In genomic region chr6:38882728-38883171, GRCm38 (mm10) we compare ENCODE assay signal across 10 mouse cellular contexts. TPM values are rescaled to one million over a fixed set of nuclear protein-coding genes. Genes with fewer than 3 reads are reported as not detected.
DNase-seq lines count a peak whose midpoint lies in the region; ATAC-seq and TF ChIP-seq lines count a peak whose summit lies in the region.
"Had no signal": no experiment of that assay in that cellular context is flagged by ENCODE, and none has a peak within 500 bp of the region (broad histone marks: within the 10 kb centered on the region; RNA-seq: fewer than 3 reads in every experiment).

No protein-coding gene starts in this region.

- no peaks in the 10 kb centered on the region for H3K36me3 ChIP-seq in hindbrain, postnatal 0 days (ENCODE audit: insufficient read depth, low read length)
- H3K36me3 ChIP-seq in hindbrain, embryonic 16.5 days (ENCODE audit: control insufficient read depth, insufficient read depth, low read length), result no peaks in the 10 kb centered on the region

- 46% methylated on average over 6 of the region's 6 CpGs for WGBS in hindbrain, postnatal 0 days
- WGBS in hindbrain, embryonic 16.5 days, result 56% methylated on average over 6 of the region's 6 CpGs

- no peaks in the 10 kb centered on the region for H3K27me3 ChIP-seq in hindbrain, postnatal 0 days (ENCODE audit: insufficient read depth, low read length)
- H3K27me3 ChIP-seq in hindbrain, embryonic 16.5 days (replicated peaks; ENCODE audit: control insufficient read depth, insufficient read depth, low read length), result no peaks in the 10 kb centered on the region

- H3K9ac ChIP-seq in hindbrain, postnatal 0 days (replicated peaks; ENCODE audit: low read length), result no peak overlapping the region
- H3K9ac ChIP-seq in hindbrain, embryonic 16.5 days (ENCODE audit: low read depth, low read length), result no peak overlapping the region

- ATAC-seq in hindbrain, postnatal 0 days, result peak; percentile 56
- ATAC-seq in hindbrain, embryonic 16.5 days, result no peak

- no peaks in the 10 kb centered on the region for H3K4me1 ChIP-seq in hindbrain, postnatal 0 days (ENCODE audit: insufficient read depth, low read length)
- no peaks in the 10 kb centered on the region for H3K4me1 ChIP-seq in hindbrain, embryonic 16.5 days (ENCODE audit: control insufficient read depth, insufficient read depth, low read depth, low read length)

- no peak for TF ChIP-seq CTCF in hindbrain, postnatal 0 days (IDR thresholded peaks at IDR 0.05; ENCODE audit: low read depth)

- DNase-seq in hindbrain, postnatal 0 days (ENCODE audit: low spot score), result peak; percentile 45
- peak; percentile 63 for DNase-seq in 3T3-L1 (ENCODE audit: low read depth, low spot score)
- DNase-seq in cerebellum, adult 11-12 months, result peak; percentile 61
- peak; percentile 26 for DNase-seq in layer of hippocampus, adult 9-11 months
- DNase-seq in thymus, postnatal 36 days, result no peak
- DNase-seq in spleen, postnatal 14 days (ENCODE audit: low spot score in 2 of 2), result no peak
- DNase-seq in ovary, adult 18-20 months (ENCODE audit: low spot score), result no peak
- DNase-seq: kidney, postnatal 4 days; lung, postnatal 14 days had no signal

- H3K27ac ChIP-seq in hindbrain, postnatal 0 days, result no peak overlapping the region
- H3K27ac ChIP-seq in hindbrain, embryonic 16.5 days (ENCODE audit: low read depth, low read length), result no peak overlapping the region

- H3K4me2 ChIP-seq in hindbrain, postnatal 0 days (ENCODE audit: low read depth, low read length), result no peak overlapping the region
- H3K4me2 ChIP-seq in hindbrain, embryonic 16.5 days (ENCODE audit: low read length), result no peak overlapping the region

- no peaks in the 10 kb centered on the region for H3K9me3 ChIP-seq in hindbrain, postnatal 0 days (ENCODE audit: low read length)
- H3K9me3 ChIP-seq in hindbrain, embryonic 16.5 days (ENCODE audit: control insufficient read depth, low read length), result no peaks in the 10 kb centered on the region

- H3K4me3 ChIP-seq in hindbrain, postnatal 0 days (ENCODE audit: low read length), result no peak overlapping the region
- no peak overlapping the region for H3K4me3 ChIP-seq in hindbrain, embryonic 16.5 days (ENCODE audit: low read length)

RNA-seq across cellular contexts. Expression of gene Hipk2, which starts 6.8 kb away (rescaled TPM):
- total RNA-seq in hindbrain, postnatal 0 days (2014; rRNA removed), result 60.3 and 67.8 TPM in 2 replicates
- 24.9 and 25.3 TPM in 2 replicates for polyA plus RNA-seq in hindbrain, postnatal 0 days (2015; fragmentation: Nextera tagmentation; extraction: Ambion mirVana)
- 30.3 and 33.5 TPM in 2 replicates for polyA plus RNA-seq in hindbrain, embryonic 16.5 days (2015; fragmentation: Nextera tagmentation; extraction: Ambion mirVana)

RNA-seq across cellular contexts. Expression of gene Tbxas1, which starts 7.5 kb away (rescaled TPM):
- 2.0 and 4.3 TPM in 2 replicates for total RNA-seq in hindbrain, postnatal 0 days (2014; rRNA removed)
- 2.1 and 2.4 TPM in 2 replicates for polyA plus RNA-seq in hindbrain, postnatal 0 days (2015; fragmentation: Nextera tagmentation; extraction: Ambion mirVana)
- 2.0 and 2.9 TPM in 2 replicates for polyA plus RNA-seq in hindbrain, embryonic 16.5 days (2015; fragmentation: Nextera tagmentation; extraction: Ambion mirVana)

Comparison
In these comparisons a context has a peak if more than half of its experiments do, and no peak if none do; other contexts are left out.
1. DNase-seq: peak in hindbrain, postnatal 0 days (single experiment), 3T3-L1 (single experiment), cerebellum, adult 11-12 months (single experiment) and layer of hippocampus, adult 9-11 months (single experiment); none in thymus, postnatal 36 days (0 of 2), spleen, postnatal 14 days (0 of 2) and ovary, adult 18-20 months (single experiment).